Mouse (Mus musculus) liver, embryonic 12.5 days (tissue): ENCODE data around the gene Guca2a. TPM values are rescaled to one million over a fixed set of nuclear protein-coding genes. Genes with fewer than 3 reads are reported as not detected.

Experiments used
- ATAC-seq: fragments of 200-750 bp; cut with Nextera tagmentation; 2 replicates; pipeline ENCODE4 v1.8.0; 2017; ENCODE audit warnings: moderate number of reproducible peaks, mild to moderate bottlenecking, moderate library complexity
- H3K27ac ChIP-seq: fragments of 300-500 bp; sonication (generic); 2 replicates; pipeline ENCODE4 v1.5.1; 2016; ENCODE audit warnings: mild to moderate bottlenecking
- H3K27me3 ChIP-seq: fragments of 300-500 bp; sonication (generic); replicated peaks from 2 replicates; pipeline ENCODE4 v1.6.1; 2016; ENCODE audit warnings: mild to moderate bottlenecking, moderate library complexity
- H3K36me3 ChIP-seq: fragments of 300-500 bp; sonication (generic); 2 replicates; pipeline ENCODE4 v1.6.1; 2016; ENCODE audit warnings: mild to moderate bottlenecking, moderate library complexity
- H3K4me1 ChIP-seq: fragments of 300-500 bp; sonication (generic); 2 replicates; pipeline ENCODE4 v1.6.1; 2016
- H3K4me2 ChIP-seq: fragments of 300-500 bp; sonication (generic); 2 replicates; pipeline ENCODE4 v1.6.1; 2016; ENCODE audit warnings: mild to moderate bottlenecking, moderate library complexity
- H3K4me3 ChIP-seq: fragments of 300-500 bp; sonication (generic); 2 replicates; pipeline ENCODE4 v1.5.1; 2016; ENCODE audit warnings: mild to moderate bottlenecking, moderate library complexity
- H3K9ac ChIP-seq: fragments of 300-500 bp; sonication (generic); 2 replicates; pipeline ENCODE4 v1.6.1; 2016; ENCODE audit warnings: mild to moderate bottlenecking, moderate library complexity
- H3K9me3 ChIP-seq: fragments of 300-500 bp; sonication (generic); replicated peaks from 2 replicates; pipeline ENCODE4 v1.6.1; 2016; ENCODE audit warnings: mild to moderate bottlenecking, moderate library complexity
- WGBS: fragments of 180-500 bp; shearing (Covaris S2); methylation state at CpG from one replicate; pipeline ENCODE4 v1.1.7; 2016; ENCODE audit not compliant: insufficient replicate concordance; 5-methylcytosine and 5-hydroxymethylcytosine counted together
- polyA plus RNA-seq: library from polyadenylated mRNA; unstranded; fragments of >200 nt; fragmentation: Nextera tagmentation; extraction: Ambion mirVana; gene quantifications from 2 replicates; pipeline ENCODE4 v1.2.1, GENCODE M21; 2016

Guca2a gene
- not detected in 2 replicates for polyA plus RNA-seq

- Histone ChIP-seq H3K9me3 (no peaks in the 10 kb centered on the region), H3K27ac (no peak within 1 kb of the TSS), H3K4me1 (peaks cover 11% of the 10 kb centered on the region), H3K27me3 (no peaks in the 10 kb centered on the region), H3K4me2 (no peak within 1 kb of the TSS), H3K36me3 (0 out of 2 replicates have a peak, but pooled peaks cover 2% of the 10 kb centered on the region), H3K9ac (no peak within 1 kb of the TSS), H3K4me3 (no peak within 1 kb of the TSS)
- peak; percentile 38; the same call in 1 of the 2 replicates for ATAC-seq
- WGBS = 72% methylated on average over 4 of the region's 4 CpGs
Observed at GRCm38 (mm10) chr4:119637176-119637845, at the start of gene Guca2a. Gene Guca2a, plus strand, starts transcription at chr4:119637704.

- 89% methylated on average over 2 of the region's 2 CpGs for WGBS
- Histone ChIP-seq H3K9me3 (no peaks in the 10 kb centered on the region), H3K9ac (no peak overlapping the region), H3K36me3 (peaks cover 25% of the 10 kb centered on the region), H3K4me2 (no peak overlapping the region), H3K27ac (no peak overlapping the region), H3K27me3 (no peaks in the 10 kb centered on the region), H3K4me1 (no peaks in the 10 kb centered on the region), H3K4me3 (no peak overlapping the region)
- ATAC-seq = no peak
Observed at GRCm38 (mm10) chr4:119588037-119588436, 49.5 kb upstream of the Guca2a start.

- H3K9ac ChIP-seq = no peak overlapping the region
- H3K4me3 ChIP-seq = no peak overlapping the region
- H3K27ac ChIP-seq = no peak overlapping the region
- no peaks in the 10 kb centered on the region for H3K4me1 ChIP-seq
- H3K9me3 ChIP-seq = no peaks in the 10 kb centered on the region
- peaks cover 25% of the 10 kb centered on the region for H3K36me3 ChIP-seq
- H3K4me2 ChIP-seq = no peak overlapping the region
- ATAC-seq = no peak
- WGBS = 85% methylated on average over 2 of the region's 2 CpGs
- H3K27me3 ChIP-seq = no peaks in the 10 kb centered on the region
Observed at GRCm38 (mm10) chr4:119589423-119589822, 48.1 kb upstream of the Guca2a start.

- H3K27ac ChIP-seq = no peak overlapping the region
- H3K4me2 ChIP-seq = no peak overlapping the region
- no peaks in the 10 kb centered on the region for H3K27me3 ChIP-seq
- peaks cover 25% of the 10 kb centered on the region for H3K36me3 ChIP-seq
- no peak overlapping the region for H3K4me3 ChIP-seq
- WGBS = 74% methylated on average over 1 of the region's 1 CpGs
- H3K9me3 ChIP-seq = no peaks in the 10 kb centered on the region
- no peaks in the 10 kb centered on the region for H3K4me1 ChIP-seq
- H3K9ac ChIP-seq = no peak overlapping the region
- no peak for ATAC-seq
Observed at GRCm38 (mm10) chr4:119590027-119590426, 47.5 kb upstream of the Guca2a start.

- ATAC-seq = no peak
- no peak overlapping the region for H3K4me3 ChIP-seq
- H3K4me2 ChIP-seq = no peak overlapping the region
- no peaks in the 10 kb centered on the region for H3K27me3 ChIP-seq
- no peak overlapping the region for H3K9ac ChIP-seq
- H3K4me1 ChIP-seq = no peaks in the 10 kb centered on the region
- H3K9me3 ChIP-seq = no peaks in the 10 kb centered on the region
- H3K36me3 ChIP-seq = peaks cover 10% of the 10 kb centered on the region
- H3K27ac ChIP-seq = no peak overlapping the region
- 83% methylated on average over 3 of the region's 3 CpGs for WGBS
Observed at GRCm38 (mm10) chr4:119592479-119592878, 45.0 kb upstream of the Guca2a start.

GRCm38 (mm10) chr4:119594331-119594730 is 43.2 kb upstream of the Guca2a start:
- H3K4me3 ChIP-seq = no peak overlapping the region
- H3K4me1 ChIP-seq = no peaks in the 10 kb centered on the region
- H3K9ac ChIP-seq = no peak overlapping the region
- H3K36me3 ChIP-seq = no peaks in the 10 kb centered on the region
- H3K27ac ChIP-seq = no peak overlapping the region
- no peak overlapping the region for H3K4me2 ChIP-seq
- ATAC-seq = no peak
- 93% methylated on average over 14 of the region's 14 CpGs for WGBS
- no peaks in the 10 kb centered on the region for H3K9me3 ChIP-seq
- H3K27me3 ChIP-seq = no peaks in the 10 kb centered on the region

- H3K27ac ChIP-seq = no peak overlapping the region
- ATAC-seq = peak; percentile 47; the same call in 1 of the 2 replicates
Observed at GRCm38 (mm10) chr4:119599605-119600004, 37.9 kb upstream of the Guca2a start.

GRCm38 (mm10) chr4:119609488-119609887 is 28.0 kb upstream of the Guca2a start:
- H3K27me3 ChIP-seq = no peaks in the 10 kb centered on the region
- peaks cover 21% of the 10 kb centered on the region for H3K36me3 ChIP-seq
- WGBS = 15% methylated on average over 1 of the region's 1 CpGs
- peak; percentile 92 for ATAC-seq
- peak overlapping the region; percentile 21; the same call in 1 of the 2 replicates for H3K4me2 ChIP-seq
- H3K27ac ChIP-seq = no peak overlapping the region
- no peaks in the 10 kb centered on the region for H3K9me3 ChIP-seq
- H3K4me1 ChIP-seq = peaks cover 22% of the 10 kb centered on the region
- no peak overlapping the region for H3K9ac ChIP-seq
- H3K4me3 ChIP-seq = no peak overlapping the region

More at GRCm38 (mm10) chr4:119599605-119600004, 37.9 kb upstream of the Guca2a start:
- H3K4me2 ChIP-seq = no peak overlapping the region
- H3K4me3 ChIP-seq = no peak overlapping the region
- WGBS = 47% methylated on average over 1 of the region's 1 CpGs
- H3K4me1 ChIP-seq = 0 out of 2 replicates have a peak, but pooled peaks cover 3% of the 10 kb centered on the region
- no peaks in the 10 kb centered on the region for H3K9me3 ChIP-seq
- no peaks in the 10 kb centered on the region for H3K27me3 ChIP-seq
- H3K36me3 ChIP-seq = peaks cover 18% of the 10 kb centered on the region
- no peak overlapping the region for H3K9ac ChIP-seq

- no peaks in the 10 kb centered on the region for H3K9me3 ChIP-seq
- WGBS = 63% methylated on average over 1 of the region's 1 CpGs
- no peak overlapping the region for H3K4me3 ChIP-seq
- no peak for ATAC-seq
- H3K9ac ChIP-seq = no peak overlapping the region
- peaks cover 19% of the 10 kb centered on the region for H3K4me1 ChIP-seq
- H3K4me2 ChIP-seq = no peak overlapping the region
- H3K27me3 ChIP-seq = no peaks in the 10 kb centered on the region
- no peak overlapping the region for H3K27ac ChIP-seq
- H3K36me3 ChIP-seq = peaks cover 21% of the 10 kb centered on the region
Observed at GRCm38 (mm10) chr4:119614078-119614477, 23.4 kb upstream of the Guca2a start.

- 66% methylated on average over 4 of the region's 4 CpGs for WGBS
- H3K9ac ChIP-seq = no peak overlapping the region
- H3K4me3 ChIP-seq = no peak overlapping the region
- H3K27me3 ChIP-seq = no peaks in the 10 kb centered on the region
- peaks cover 25% of the 10 kb centered on the region for H3K36me3 ChIP-seq
- no peak overlapping the region for H3K27ac ChIP-seq
- ATAC-seq = no peak
- no peak overlapping the region for H3K4me2 ChIP-seq
- peaks cover 12% of the 10 kb centered on the region; the same call in 1 of the 2 replicates for H3K4me1 ChIP-seq
- H3K9me3 ChIP-seq = no peaks in the 10 kb centered on the region
Observed at GRCm38 (mm10) chr4:119614724-119615123, 22.8 kb upstream of the Guca2a start.

- WGBS = 82% methylated on average over 7 of the region's 7 CpGs
- no peak for ATAC-seq
- H3K9ac ChIP-seq = no peak overlapping the region
- no peaks in the 10 kb centered on the region for H3K9me3 ChIP-seq
- peaks cover 67% of the 10 kb centered on the region for H3K36me3 ChIP-seq
- no peak overlapping the region for H3K4me3 ChIP-seq
- H3K27me3 ChIP-seq = no peaks in the 10 kb centered on the region
- H3K4me1 ChIP-seq = peaks cover 6% of the 10 kb centered on the region
- no peak overlapping the region for H3K4me2 ChIP-seq
- H3K27ac ChIP-seq = no peak overlapping the region
Observed at GRCm38 (mm10) chr4:119626081-119626645, 11.3 kb upstream of the Guca2a start.

- Histone ChIP-seq H3K27me3 (no peaks in the 10 kb centered on the region), H3K4me1 (peaks cover 14% of the 10 kb centered on the region), H3K4me3 (no peak overlapping the region), H3K9me3 (no peaks in the 10 kb centered on the region), H3K36me3 (peaks cover 60% of the 10 kb centered on the region), H3K27ac (no peak overlapping the region), H3K4me2 (no peak overlapping the region), H3K9ac (no peak overlapping the region)
- WGBS = 79% methylated on average over 3 of the region's 3 CpGs
- no peak for ATAC-seq
Observed at GRCm38 (mm10) chr4:119626876-119627275, 10.6 kb upstream of the Guca2a start.
